Mouse (Mus musculus): ENCODE measurements around the gene Tmem94.
A peak's percentile ranks its signal among the peaks of the same experiment; 100 is the strongest.
"Not testable (repeated sequence)": the region's sequence is repeated elsewhere in the genome, so short reads cannot be mapped to it uniquely, and the experiment has no call there.

Gene Tmem94

GRCm38 (mm10) chr11:115765103-115765606 is at the start of gene Tmem94:
Gene Tmem94 (plus strand): TSS chr11:115765433.
- DNase-seq (ENCODE audit: low spot score) = peak; percentile 96

GRCm38 (mm10) chr11:115716410-115717338 is 48.6 kb upstream of the Tmem94 start:
- peak; percentile 23 for DNase-seq (ENCODE audit: low spot score)

GRCm38 (mm10) chr11:115717660-115718390 is 47.4 kb upstream of the Tmem94 start:
- DNase-seq (ENCODE audit: low spot score) = peak; percentile 51

GRCm38 (mm10) chr11:115722638-115723037 is 42.6 kb upstream of the Tmem94 start:
- DNase-seq (ENCODE audit: low spot score) = peak; percentile 71

- DNase-seq (ENCODE audit: low spot score) = no peak
These were observed 42.0 kb upstream of the Tmem94 start for GRCm38 (mm10) chr11:115723231-115723630.

GRCm38 (mm10) chr11:115734041-115734686 is 31.1 kb upstream of the Tmem94 start:
- no peak for DNase-seq (ENCODE audit: low spot score)

GRCm38 (mm10) chr11:115737608-115738208 is 27.5 kb upstream of the Tmem94 start:
- no peak for DNase-seq (ENCODE audit: low spot score)

- DNase-seq (ENCODE audit: low spot score) = no peak
These were observed 26.9 kb upstream of the Tmem94 start for GRCm38 (mm10) chr11:115738275-115738885.

GRCm38 (mm10) chr11:115741070-115741469 is 24.2 kb upstream of the Tmem94 start:
- no peak for DNase-seq (ENCODE audit: low spot score)

GRCm38 (mm10) chr11:115742926-115743325 is 22.3 kb upstream of the Tmem94 start:
- no peak for DNase-seq (ENCODE audit: low spot score)

GRCm38 (mm10) chr11:115744385-115744784 is 20.8 kb upstream of the Tmem94 start:
- no peak for DNase-seq (ENCODE audit: low spot score)

GRCm38 (mm10) chr11:115746109-115746508 is 19.1 kb upstream of the Tmem94 start:
- no peak for DNase-seq (ENCODE audit: low spot score)

GRCm38 (mm10) chr11:115746762-115747161 is 18.5 kb upstream of the Tmem94 start:
- no peak for DNase-seq (ENCODE audit: low spot score)

- DNase-seq (ENCODE audit: low spot score) = no peak
These were observed 17.9 kb upstream of the Tmem94 start for GRCm38 (mm10) chr11:115747351-115747750.

- no peak for DNase-seq (ENCODE audit: low spot score)
These were observed 15.4 kb upstream of the Tmem94 start for GRCm38 (mm10) chr11:115749834-115750233.

- DNase-seq (ENCODE audit: low spot score) = no peak
These were observed 13.5 kb upstream of the Tmem94 start for GRCm38 (mm10) chr11:115751725-115752124.

- no peak for DNase-seq (ENCODE audit: low spot score)
These were observed 12.6 kb upstream of the Tmem94 start for GRCm38 (mm10) chr11:115752653-115753052.

- DNase-seq (ENCODE audit: low spot score) = no peak
These were observed 11.7 kb upstream of the Tmem94 start for GRCm38 (mm10) chr11:115753485-115753884.

GRCm38 (mm10) chr11:115762176-115762575 is 3.1 kb upstream of the Tmem94 start:
- not testable (repeated sequence) for DNase-seq (ENCODE audit: low spot score)

GRCm38 (mm10) chr11:115764698-115765097 is 535 bp upstream of the Tmem94 start:
- DNase-seq (ENCODE audit: low spot score) = no peak

GRCm38 (mm10) chr11:115765607-115766141 is 441 bp downstream of the Tmem94 start:
- no peak for DNase-seq (ENCODE audit: low spot score)
